Mouse (Mus musculus): Measurements from ENCODE around the gene Alad. TPM values are rescaled to one million over a fixed set of nuclear protein-coding genes. Genes with fewer than 3 reads are reported as not detected.

The Alad gene
- polyA plus RNA-seq, 1 experiment from 2014 or later = 69.3 TPM

DNA sequence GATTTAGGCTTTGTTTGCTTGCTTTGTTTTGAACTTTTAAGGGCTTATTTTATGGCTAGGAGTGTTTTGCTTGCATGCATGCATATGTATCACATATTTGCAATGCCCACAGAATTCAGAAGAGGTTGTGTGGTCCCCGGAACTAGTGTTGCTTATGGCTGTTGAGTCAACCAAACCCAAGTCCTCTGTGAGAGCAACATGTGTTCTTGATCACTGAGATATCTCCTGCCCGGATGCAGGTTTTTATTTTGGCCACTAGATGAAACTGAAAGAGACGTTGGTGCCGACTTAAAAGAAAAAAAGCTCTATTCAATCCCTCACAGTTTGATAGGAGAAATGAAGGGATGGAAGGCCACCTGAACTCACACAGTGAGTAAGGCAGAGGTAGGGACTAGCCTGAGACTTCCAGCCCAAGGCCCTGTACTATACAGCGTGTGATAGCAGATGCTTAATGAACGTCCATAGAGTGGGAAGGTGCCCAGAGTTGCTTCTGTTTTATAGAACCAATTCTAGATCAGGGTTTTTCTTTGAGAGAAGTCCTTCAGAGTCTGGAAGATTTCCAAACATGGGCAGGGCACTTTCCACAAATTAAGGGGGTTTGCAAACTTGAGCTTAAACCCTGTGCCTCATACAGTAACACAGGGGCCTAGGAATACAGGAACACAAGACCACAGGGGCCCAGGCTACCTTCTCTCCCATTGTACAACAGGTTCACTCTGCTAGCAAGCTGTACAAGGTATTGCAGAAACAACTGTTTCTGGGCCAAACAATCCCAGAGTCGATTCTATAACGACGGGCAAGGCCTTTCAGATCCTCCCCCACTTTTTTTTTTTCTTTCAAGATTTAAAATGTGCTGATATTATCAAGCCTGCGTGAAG, 1.9 kb downstream of the Alad start:
- no peak for ATAC-seq (ENCODE audit: insufficient number of reproducible peaks, insufficient read depth, low FRiP score, low read depth)
- Histone ChIP-seq H3K9ac (ENCODE audit: low read length) (peak overlapping the region; percentile 84; the same call in 1 of the 2 replicates), H3K27me3 (ENCODE audit: control insufficient read depth, insufficient read depth, low read length) (no peaks in the 10 kb centered on the region), H3K27ac (replicated peaks in 1 of 2; ENCODE audit: control insufficient read depth in 1 of 2, insufficient read depth in 1 of 2, low read depth in 2 of 2, low read length in 2 of 2) (peak overlapping the region; percentile 15 to 53; a peak in 2 of 4 replicates), H3K9me3 (ENCODE audit: control insufficient read depth, low read length) (no peaks in the 10 kb centered on the region), H3K36me3 (ENCODE audit: control insufficient read depth, insufficient read depth, low read length) (peaks cover 25% of the 10 kb centered on the region), H3K4me2 (ENCODE audit: low read length) (peak overlapping the region; percentile 68), H3K4me3 (ENCODE audit: control insufficient read depth in 1 of 2, insufficient read depth in 1 of 2, low read depth in 1 of 2, low read length in 2 of 2) (no peak overlapping the region; a peak in 1 of 4 replicates), H3K4me1 (ENCODE audit: control insufficient read depth in 2 of 2, insufficient read depth in 2 of 2, low read length in 2 of 2) (peaks cover 24 to 31% of the 10 kb centered on the region in 2 experiments)
- WGBS = 78% methylated on average over 10 of the region's 10 CpGs

DNA sequence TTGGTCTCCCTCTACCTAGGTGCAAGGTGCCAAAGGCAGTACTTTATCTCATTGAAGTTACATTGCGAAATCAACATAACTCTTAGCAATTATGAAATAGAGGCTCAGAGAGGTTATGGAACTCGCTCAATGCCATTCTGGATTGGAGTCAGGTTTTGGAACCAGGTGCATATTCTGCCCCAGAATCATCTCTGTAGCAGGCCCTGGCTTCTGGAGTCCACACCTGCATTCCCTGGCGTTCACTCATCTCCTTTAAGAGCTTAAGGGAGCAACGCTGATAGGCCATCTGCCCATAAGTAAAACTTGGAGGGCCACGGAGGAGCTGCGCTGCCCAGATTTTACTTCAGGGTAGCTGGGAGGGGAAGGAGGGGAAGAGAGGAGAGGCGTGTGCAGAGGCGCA, 2.7 kb downstream of the Alad start:
- Histone ChIP-seq H3K9ac (ENCODE audit: low read length) (peak overlapping the region; percentile 30; the same call in 1 of the 2 replicates), H3K27ac (replicated peaks in 1 of 2; ENCODE audit: control insufficient read depth in 1 of 2, insufficient read depth in 1 of 2, low read depth in 2 of 2, low read length in 2 of 2) (peak overlapping the region; percentile 15 to 53; a peak in 2 of 4 replicates), H3K4me1 (ENCODE audit: control insufficient read depth in 2 of 2, insufficient read depth in 2 of 2, low read length in 2 of 2) (peaks cover 24 to 31% of the 10 kb centered on the region in 2 experiments), H3K9me3 (ENCODE audit: control insufficient read depth, low read length) (no peaks in the 10 kb centered on the region), H3K4me2 (ENCODE audit: low read length) (no peak overlapping the region; the same call in 1 of the 2 replicates), H3K27me3 (ENCODE audit: control insufficient read depth, insufficient read depth, low read length) (no peaks in the 10 kb centered on the region), H3K4me3 (ENCODE audit: control insufficient read depth in 1 of 2, insufficient read depth in 1 of 2, low read depth in 1 of 2, low read length in 2 of 2) (no peak overlapping the region), H3K36me3 (ENCODE audit: control insufficient read depth, insufficient read depth, low read length) (peaks cover 25% of the 10 kb centered on the region)
- ATAC-seq (ENCODE audit: insufficient number of reproducible peaks, insufficient read depth, low FRiP score, low read depth) = no peak
- WGBS = 87% methylated on average over 8 of the region's 8 CpGs

DNA sequence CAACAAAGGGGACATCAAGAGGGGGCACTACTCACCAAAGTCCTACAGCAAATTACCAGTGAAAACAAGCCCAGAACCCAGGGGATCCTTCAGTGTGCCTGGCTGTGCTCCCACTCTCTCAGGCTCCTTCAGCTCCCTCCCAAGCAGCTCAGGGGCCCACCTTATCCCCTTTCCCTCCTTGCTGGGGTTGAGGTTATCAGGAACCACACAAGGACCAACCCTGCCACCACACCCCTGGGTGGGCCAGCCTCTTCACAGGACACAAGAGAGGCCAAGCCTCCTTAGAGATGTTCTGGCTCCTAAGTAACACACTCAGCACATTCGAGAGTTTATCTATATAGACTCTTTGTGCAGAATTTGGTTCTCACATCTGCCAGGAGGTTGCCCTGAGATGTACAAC, 3.1 kb downstream of the Alad start:
- no peaks in the 10 kb centered on the region for H3K9me3 ChIP-seq (ENCODE audit: control insufficient read depth, low read length)
- H3K36me3 ChIP-seq (ENCODE audit: control insufficient read depth, insufficient read depth, low read length) = peaks cover 27% of the 10 kb centered on the region
- peak overlapping the region; percentile 14; the same call in 1 of the 2 replicates for H3K4me2 ChIP-seq (ENCODE audit: low read length)
- WGBS = 53% methylated on average over 1 of the region's 1 CpGs
- H3K9ac ChIP-seq (ENCODE audit: low read length) = peak overlapping the region; percentile 30; the same call in 1 of the 2 replicates
- peaks cover 24 to 31% of the 10 kb centered on the region in 2 experiments for H3K4me1 ChIP-seq (ENCODE audit: control insufficient read depth in 2 of 2, insufficient read depth in 2 of 2, low read length in 2 of 2)
- no peaks in the 10 kb centered on the region for H3K27me3 ChIP-seq (ENCODE audit: control insufficient read depth, insufficient read depth, low read length)
- ATAC-seq (ENCODE audit: insufficient number of reproducible peaks, insufficient read depth, low FRiP score, low read depth) = no peak
- H3K27ac ChIP-seq (replicated peaks in 1 of 2; ENCODE audit: control insufficient read depth in 1 of 2, insufficient read depth in 1 of 2, low read depth in 2 of 2, low read length in 2 of 2) = peak overlapping the region; percentile 77 to 80
- H3K4me3 ChIP-seq (ENCODE audit: control insufficient read depth in 1 of 2, insufficient read depth in 1 of 2, low read depth in 1 of 2, low read length in 2 of 2) = no peak overlapping the region

DNA sequence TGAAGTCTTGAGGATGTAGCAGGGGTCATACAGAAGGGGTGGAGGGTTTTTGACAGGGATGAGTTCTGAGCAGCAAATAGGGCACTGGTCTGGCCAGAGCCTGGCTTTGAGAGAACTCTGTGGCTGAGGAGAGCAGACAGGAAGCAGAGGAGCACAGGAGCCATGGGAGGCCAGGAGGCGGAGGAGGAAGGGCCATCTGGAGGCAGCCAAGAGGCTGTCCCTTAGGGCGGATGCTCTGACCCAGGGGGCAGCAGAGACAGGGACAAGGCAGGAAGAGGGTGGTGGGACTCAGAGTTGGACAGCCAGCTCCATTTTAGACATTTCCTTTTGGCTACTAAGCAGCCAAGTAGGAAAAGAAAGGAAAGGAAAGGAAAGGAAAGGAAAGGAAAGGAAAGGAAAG, 3.6 kb downstream of the Alad start:
- ATAC-seq (ENCODE audit: insufficient number of reproducible peaks, insufficient read depth, low FRiP score, low read depth) = 0 out of 2 replicates have a peak, but pooled peaks have one; percentile 36
- WGBS = 43% methylated on average over 2 of the region's 2 CpGs
- no peak overlapping the region for H3K9ac ChIP-seq (ENCODE audit: low read length)
- peak overlapping the region; percentile 77 to 80 for H3K27ac ChIP-seq (replicated peaks in 1 of 2; ENCODE audit: control insufficient read depth in 1 of 2, insufficient read depth in 1 of 2, low read depth in 2 of 2, low read length in 2 of 2)
- H3K4me3 ChIP-seq (ENCODE audit: control insufficient read depth in 1 of 2, insufficient read depth in 1 of 2, low read depth in 1 of 2, low read length in 2 of 2) = no peak overlapping the region
- peak overlapping the region; percentile 14; the same call in 1 of the 2 replicates for H3K4me2 ChIP-seq (ENCODE audit: low read length)
- peaks cover 30% of the 10 kb centered on the region for H3K36me3 ChIP-seq (ENCODE audit: control insufficient read depth, insufficient read depth, low read length)
- H3K9me3 ChIP-seq (ENCODE audit: control insufficient read depth, low read length) = no peaks in the 10 kb centered on the region
- H3K27me3 ChIP-seq (ENCODE audit: control insufficient read depth, insufficient read depth, low read length) = no peaks in the 10 kb centered on the region
- peaks cover 24 to 31% of the 10 kb centered on the region in 2 experiments for H3K4me1 ChIP-seq (ENCODE audit: control insufficient read depth in 2 of 2, insufficient read depth in 2 of 2, low read length in 2 of 2)

DNA sequence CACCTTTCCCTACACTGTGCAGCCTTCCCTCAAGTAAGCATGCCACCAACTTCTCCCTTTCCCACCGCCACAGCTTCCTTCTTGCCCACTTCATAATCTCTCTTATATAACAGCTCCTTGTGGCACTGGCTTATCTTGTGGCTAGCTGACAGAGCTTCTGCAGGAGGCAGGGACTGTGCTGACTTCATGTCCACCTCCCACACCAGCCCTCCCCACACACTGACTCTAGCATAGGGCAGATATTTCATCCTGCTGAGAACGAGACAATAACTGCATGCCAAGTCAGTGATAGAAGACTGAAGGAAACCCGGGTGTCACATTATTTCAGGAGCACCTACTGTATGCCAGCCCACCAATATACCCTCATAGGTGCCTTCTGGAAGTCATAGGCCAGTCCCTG, 4.2 kb downstream of the Alad start:
- Histone ChIP-seq H3K4me2 (ENCODE audit: low read length) (peak overlapping the region; percentile 14; the same call in 1 of the 2 replicates), H3K27ac (replicated peaks in 1 of 2; ENCODE audit: control insufficient read depth in 1 of 2, insufficient read depth in 1 of 2, low read depth in 2 of 2, low read length in 2 of 2) (peak overlapping the region; percentile 77 to 80), H3K4me1 (ENCODE audit: control insufficient read depth in 2 of 2, insufficient read depth in 2 of 2, low read length in 2 of 2) (peaks cover 24 to 31% of the 10 kb centered on the region in 2 experiments), H3K4me3 (ENCODE audit: control insufficient read depth in 1 of 2, insufficient read depth in 1 of 2, low read depth in 1 of 2, low read length in 2 of 2) (no peak overlapping the region), H3K27me3 (ENCODE audit: control insufficient read depth, insufficient read depth, low read length) (no peaks in the 10 kb centered on the region), H3K9ac (ENCODE audit: low read length) (peak overlapping the region; percentile 16; the same call in 1 of the 2 replicates), H3K36me3 (ENCODE audit: control insufficient read depth, insufficient read depth, low read length) (peaks cover 36% of the 10 kb centered on the region), H3K9me3 (ENCODE audit: control insufficient read depth, low read length) (no peaks in the 10 kb centered on the region)
- no peak for ATAC-seq (ENCODE audit: insufficient number of reproducible peaks, insufficient read depth, low FRiP score, low read depth)
- 35% methylated on average over 3 of the region's 3 CpGs for WGBS

DNA sequence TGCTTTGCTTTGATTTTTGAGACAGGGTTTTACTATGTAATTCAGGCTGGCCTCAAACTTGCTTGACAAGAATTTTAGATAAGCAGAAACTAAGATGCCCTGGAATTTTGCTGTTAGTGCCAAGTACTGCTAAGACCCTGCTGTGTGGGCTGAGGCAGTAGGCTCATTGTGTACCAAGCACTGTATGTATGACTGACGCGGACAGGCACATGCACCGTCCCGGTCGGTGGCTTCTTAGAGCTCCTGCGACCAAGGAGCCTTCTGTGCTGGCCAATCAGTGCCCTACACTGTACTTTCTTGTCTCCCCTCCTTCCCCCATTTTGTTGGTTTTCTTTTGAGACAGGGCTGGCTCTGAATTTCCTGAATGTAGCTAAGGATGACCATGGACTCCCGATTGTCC, 4.7 kb downstream of the Alad start:
- Histone ChIP-seq H3K4me3 (ENCODE audit: control insufficient read depth in 1 of 2, insufficient read depth in 1 of 2, low read depth in 1 of 2, low read length in 2 of 2) (no peak overlapping the region), H3K4me2 (ENCODE audit: low read length) (no peak overlapping the region), H3K27ac (replicated peaks in 1 of 2; ENCODE audit: control insufficient read depth in 1 of 2, insufficient read depth in 1 of 2, low read depth in 2 of 2, low read length in 2 of 2) (peak overlapping the region in 1 of 2 experiments; percentile 77; a peak in 2 of 4 replicates), H3K36me3 (ENCODE audit: control insufficient read depth, insufficient read depth, low read length) (peaks cover 41% of the 10 kb centered on the region), H3K4me1 (ENCODE audit: control insufficient read depth in 2 of 2, insufficient read depth in 2 of 2, low read length in 2 of 2) (peaks cover 24 to 31% of the 10 kb centered on the region in 2 experiments), H3K9me3 (ENCODE audit: control insufficient read depth, low read length) (no peaks in the 10 kb centered on the region), H3K9ac (ENCODE audit: low read length) (no peak overlapping the region), H3K27me3 (ENCODE audit: control insufficient read depth, insufficient read depth, low read length) (no peaks in the 10 kb centered on the region)
- 85% methylated on average over 7 of the region's 7 CpGs for WGBS
- no peak for ATAC-seq (ENCODE audit: insufficient number of reproducible peaks, insufficient read depth, low FRiP score, low read depth)

DNA sequence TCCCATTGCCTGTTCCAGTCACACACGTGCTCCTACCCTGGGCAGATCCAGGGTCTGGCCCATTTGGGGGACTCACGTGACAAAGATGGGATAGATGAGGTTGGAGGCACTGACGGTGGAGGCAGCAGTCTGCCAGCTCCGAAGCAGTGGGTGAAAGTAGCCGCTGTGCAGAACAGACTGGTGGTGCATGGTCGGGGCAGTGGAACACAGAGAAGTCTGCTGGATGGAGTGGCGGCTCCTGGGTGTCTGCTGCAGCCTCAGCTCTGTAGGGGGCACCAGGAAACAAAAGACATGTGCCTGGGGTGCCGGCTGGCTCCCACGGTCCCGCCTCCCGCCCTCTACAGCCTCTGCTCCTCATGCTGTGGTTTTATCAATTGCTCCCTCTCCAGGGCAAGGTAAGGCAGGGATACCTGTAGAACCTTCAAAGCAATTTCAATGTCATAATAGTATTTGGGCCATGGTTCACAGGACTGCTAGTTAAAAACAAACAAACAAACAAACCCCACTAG, 5.7 kb downstream of the Alad start:
- no peak for ATAC-seq (ENCODE audit: insufficient number of reproducible peaks, insufficient read depth, low FRiP score, low read depth)
- Histone ChIP-seq H3K9ac (ENCODE audit: low read length) (no peak overlapping the region), H3K27me3 (ENCODE audit: control insufficient read depth, insufficient read depth, low read length) (no peaks in the 10 kb centered on the region), H3K4me1 (ENCODE audit: control insufficient read depth in 2 of 2, insufficient read depth in 2 of 2, low read length in 2 of 2) (peaks cover 24 to 30% of the 10 kb centered on the region in 2 experiments), H3K4me3 (ENCODE audit: control insufficient read depth in 1 of 2, insufficient read depth in 1 of 2, low read depth in 1 of 2, low read length in 2 of 2) (no peak overlapping the region), H3K36me3 (ENCODE audit: control insufficient read depth, insufficient read depth, low read length) (peaks cover 50% of the 10 kb centered on the region), H3K9me3 (ENCODE audit: control insufficient read depth, low read length) (no peaks in the 10 kb centered on the region), H3K4me2 (ENCODE audit: low read length) (no peak overlapping the region), H3K27ac (replicated peaks in 1 of 2; ENCODE audit: control insufficient read depth in 1 of 2, insufficient read depth in 1 of 2, low read depth in 2 of 2, low read length in 2 of 2) (no peak overlapping the region)
- 59% methylated on average over 11 of the region's 11 CpGs for WGBS

All from heart, embryonic 14.5 days (tissue).